Mouse (Mus musculus): ENCODE results near the gene Tmem136.

GRCm38 (mm10) chr9:43093803-43094202 is 22.6 kb downstream of the Tmem136 start:
- no peak for TF ChIP-seq CTCF (IDR thresholded peaks at IDR 0.05 in 2 of 3, conservative IDR thresholded peaks at IDR 0.05 in 1 of 3; ENCODE audit: control insufficient read depth in 1 of 3, insufficient read depth in 1 of 3, low read depth in 2 of 3, low read length in 3 of 3, poor library complexity in 1 of 3, severe bottlenecking in 1 of 3)
- no peak for TF ChIP-seq GATA1 (IDR thresholded peaks at IDR 0.05; ENCODE audit: low read depth, low read length)
- TF ChIP-seq POLR2A (IDR thresholded peaks at IDR 0.05; ENCODE audit: control insufficient read depth in 1 of 2, insufficient read depth in 1 of 2, low read depth in 1 of 2, low read length in 2 of 2, poor library complexity in 1 of 2): no peak
- TF ChIP-seq HCFC1 (IDR thresholded peaks at IDR 0.05; ENCODE audit: low read depth, low read length): no peak
- no peak for TF ChIP-seq RCOR1 (IDR thresholded peaks at IDR 0.05; ENCODE audit: low read depth, low read length)
- TF ChIP-seq ZC3H11A (IDR thresholded peaks at IDR 0.05; ENCODE audit: low read depth, low read length): no peak
